Comparison of ENCODE assay signal across 19 mouse cellular contexts in the genomic region with DNA sequence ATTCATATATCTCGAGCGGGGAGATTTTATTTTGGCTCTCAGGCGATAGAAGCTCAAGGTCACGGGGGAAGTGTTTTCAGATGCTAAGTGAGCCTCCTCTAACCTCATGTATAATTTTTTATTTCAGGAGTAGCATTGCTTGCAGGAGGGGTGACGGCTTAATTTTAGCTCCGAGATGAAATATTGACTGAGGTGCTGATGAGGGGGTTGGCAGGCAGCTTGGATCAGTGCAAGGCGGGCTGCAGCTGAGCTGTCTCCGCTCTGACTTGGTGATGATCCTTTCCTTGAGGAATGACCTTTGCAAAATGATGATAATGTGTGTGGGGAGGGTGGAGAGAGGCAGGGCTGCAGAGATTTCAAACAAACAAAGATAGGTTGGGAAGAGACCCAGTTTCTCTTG.
DNase-seq lines count a peak whose midpoint lies in the region; ATAC-seq and TF ChIP-seq lines count a peak whose summit lies in the region.
"Had no signal": no experiment of that assay in that cellular context is flagged by ENCODE, and none has a peak within 500 bp of the region (broad histone marks: within the 10 kb centered on the region; RNA-seq: fewer than 3 reads in every experiment).

No protein-coding gene starts in this region.

- no peak for TF ChIP-seq CTCF in lung, postnatal 0 days (IDR thresholded peaks at IDR 0.05)
- TF ChIP-seq CTCF in left cerebral cortex, adult 2 months (IDR thresholded peaks at IDR 0.05): no peak

- no peaks in the 10 kb centered on the region for H3K36me3 ChIP-seq in forebrain, embryonic 16.5 days (ENCODE audit: control insufficient read depth, insufficient read depth)
- H3K36me3 ChIP-seq in forebrain, embryonic 12.5 days (replicated peaks): no peaks in the 10 kb centered on the region
- no peaks in the 10 kb centered on the region for H3K36me3 ChIP-seq in lung, postnatal 0 days (ENCODE audit: insufficient read depth, low read length)
- H3K36me3 ChIP-seq: embryonic facial prominence, embryonic 15.5 days; limb, embryonic 12.5 days; liver, embryonic 13.5 days had no signal

- no peak for TF ChIP-seq EP300 in lung, postnatal 0 days (IDR thresholded peaks at IDR 0.05)

- intact Hi-C loops in left cerebral cortex, adult 2 months (cut with DNase I): no loop called here

- H3K9ac ChIP-seq in forebrain, embryonic 16.5 days (replicated peaks; ENCODE audit: low read depth, low read length): no peak overlapping the region
- H3K9ac ChIP-seq in forebrain, embryonic 12.5 days: no peak overlapping the region
- no peak overlapping the region for H3K9ac ChIP-seq in lung, postnatal 0 days (replicated peaks; ENCODE audit: low read depth)
- H3K9ac ChIP-seq: embryonic facial prominence, embryonic 15.5 days; forebrain, embryonic 13.5 days; limb, embryonic 12.5 days; liver, embryonic 13.5 days had no signal

- no peak overlapping the region for H3K4me2 ChIP-seq in forebrain, embryonic 16.5 days (ENCODE audit: low read length)
- H3K4me2 ChIP-seq in forebrain, embryonic 12.5 days: no peak overlapping the region
- no peak overlapping the region for H3K4me2 ChIP-seq in lung, postnatal 0 days (replicated peaks; ENCODE audit: low read depth, low read length)
- H3K4me2 ChIP-seq: embryonic facial prominence, embryonic 15.5 days; forebrain, embryonic 13.5 days; limb, embryonic 12.5 days; liver, embryonic 13.5 days had no signal

- DNase-seq in kidney, postnatal 4 days: peak; percentile 13 to 32
- no peak for DNase-seq in kidney, adult 18-20 months
- peak; percentile 25 for DNase-seq in brain, adult 2 months (ENCODE audit: low read depth, low spot score)
- DNase-seq in lung, postnatal 0 days (ENCODE audit: low spot score): peak; percentile 32
- DNase-seq in left cerebral cortex, adult 2 months (ENCODE audit: extremely low spot score in 1 of 2, low spot score in 2 of 2): no peak
- DNase-seq: cerebellum, adult 9-11 months; heart, postnatal 4 days; kidney, postnatal 14 days; layer of hippocampus, adult 9-11 months; liver, embryonic 13.5 days; right cerebral cortex, postnatal 14 days had no signal

- WGBS in forebrain, embryonic 16.5 days: 59% methylated on average over 8 of the region's 8 CpGs
- 81% methylated on average over 8 of the region's 8 CpGs for WGBS in forebrain, embryonic 12.5 days
- WGBS in lung, postnatal 0 days: 42% methylated on average over 8 of the region's 8 CpGs

- no peak overlapping the region; the same call in 1 of the 2 replicates for H3K27ac ChIP-seq in forebrain, embryonic 16.5 days (ENCODE audit: low read length)
- H3K27ac ChIP-seq in forebrain, embryonic 12.5 days: no peak overlapping the region
- no peak overlapping the region for H3K27ac ChIP-seq in lung, postnatal 0 days (ENCODE audit: low read length)
- H3K27ac ChIP-seq in left cerebral cortex, adult 2 months: no peak overlapping the region
- H3K27ac ChIP-seq: forebrain, embryonic 13.5 days; limb, embryonic 12.5 days; liver, embryonic 13.5 days had no signal

- H3K9me3 ChIP-seq in forebrain, embryonic 16.5 days (ENCODE audit: control insufficient read depth, low read length): no peaks in the 10 kb centered on the region
- no peaks in the 10 kb centered on the region for H3K9me3 ChIP-seq in forebrain, embryonic 12.5 days
- no peaks in the 10 kb centered on the region for H3K9me3 ChIP-seq in lung, postnatal 0 days (ENCODE audit: low read length)
- H3K9me3 ChIP-seq: embryonic facial prominence, embryonic 15.5 days; forebrain, embryonic 13.5 days; limb, embryonic 12.5 days; liver, embryonic 13.5 days had no signal

- no peaks in the 10 kb centered on the region for H3K4me1 ChIP-seq in forebrain, embryonic 16.5 days (replicated peaks; ENCODE audit: control insufficient read depth, insufficient read depth, low read length)
- H3K4me1 ChIP-seq in forebrain, embryonic 12.5 days: no peaks in the 10 kb centered on the region
- no peaks in the 10 kb centered on the region for H3K4me1 ChIP-seq in lung, postnatal 0 days (ENCODE audit: insufficient read depth, low read depth, low read length)
- H3K4me1 ChIP-seq: forebrain, embryonic 13.5 days; limb, embryonic 12.5 days; liver, embryonic 13.5 days had no signal

- ATAC-seq in forebrain, embryonic 16.5 days: peak; percentile 64
- no peak for ATAC-seq in forebrain, embryonic 12.5 days (ENCODE audit: low FRiP score)
- ATAC-seq in lung, postnatal 0 days: peak; percentile 41; the same call in 1 of the 2 replicates
- no peak for ATAC-seq in erythroblast, adult 5-6 weeks (replicated peaks; ENCODE audit: low FRiP score, poor library complexity, severe bottlenecking)
- ATAC-seq: forebrain, embryonic 13.5 days; intestine, postnatal 0 days had no signal

- no peaks in the 10 kb centered on the region for H3K27me3 ChIP-seq in forebrain, embryonic 16.5 days (replicated peaks; ENCODE audit: control insufficient read depth, insufficient read depth, low read length)
- H3K27me3 ChIP-seq in forebrain, embryonic 12.5 days: no peaks in the 10 kb centered on the region
- H3K27me3 ChIP-seq in lung, postnatal 0 days (replicated peaks; ENCODE audit: insufficient read depth, low read length): no peaks in the 10 kb centered on the region
- H3K27me3 ChIP-seq: embryonic facial prominence, embryonic 15.5 days; forebrain, embryonic 13.5 days; limb, embryonic 12.5 days; liver, embryonic 13.5 days had no signal

- H3K4me3 ChIP-seq in forebrain, embryonic 16.5 days (replicated peaks; ENCODE audit: low read length): no peak overlapping the region
- H3K4me3 ChIP-seq in forebrain, embryonic 12.5 days (replicated peaks): no peak overlapping the region
- H3K4me3 ChIP-seq in lung, postnatal 0 days (ENCODE audit: low read depth, low read length): no peak overlapping the region
- H3K4me3 ChIP-seq in left cerebral cortex, adult 2 months: no peak overlapping the region
- H3K4me3 ChIP-seq: embryonic facial prominence, embryonic 15.5 days; forebrain, embryonic 13.5 days; limb, embryonic 12.5 days; liver, embryonic 13.5 days; myocyte had no signal

Comparison
In these comparisons a context has a peak if more than half of its experiments do, and no peak if none do; other contexts are left out.
1. ATAC-seq: peak in forebrain, embryonic 16.5 days (single experiment) and lung, postnatal 0 days (single experiment); none in forebrain, embryonic 12.5 days (single experiment) and erythroblast, adult 5-6 weeks (single experiment).
2. DNase-seq: peak in kidney, postnatal 4 days (2 of 2), brain, adult 2 months (single experiment) and lung, postnatal 0 days (single experiment); none in kidney, adult 18-20 months (single experiment) and left cerebral cortex, adult 2 months (0 of 2).